Mouse (Mus musculus) embryonic fibroblast, embryonic 13.5 days (primary cell): ENCODE measurements around the gene Lcn6.
"Not testable (repeated sequence)": the region's sequence is repeated elsewhere in the genome, so short reads cannot be mapped to it uniquely, and the experiment has no call there.

Source experiments
- CTCF ChIP-seq: IDR thresholded peaks from 2 replicates; pipeline ENCODE4 v1.5.1; 2011; ENCODE audit warnings: mild to moderate bottlenecking, control low read depth, low read length, moderate library complexity, borderline replicate concordance; ENCODE audit not compliant: insufficient read depth
- POLR2A ChIP-seq: IDR thresholded peaks from 2 replicates; pipeline ENCODE4 v1.6.1; 2011; ENCODE audit warnings: low read depth, mild to moderate bottlenecking, control low read depth, low read length, moderate library complexity

GRCm38 (mm10) chr2:25709791-25710190 lies 33.2 kb downstream of the Lcn6 start:
- not testable (repeated sequence) for TF ChIP-seq CTCF, POLR2A
